ENCODE assay signal across 7 mouse cellular contexts in genomic region chr2:153494293-153494811, GRCm38 (mm10). TPM values are rescaled to one million over a fixed set of nuclear protein-coding genes. Genes with fewer than 3 reads are reported as not detected.
A peak's percentile ranks its signal among the peaks of the same experiment; 100 is the strongest.
DNase-seq lines count a peak whose midpoint lies in the region; ATAC-seq and TF ChIP-seq lines count a peak whose summit lies in the region.

No protein-coding gene starts in this region.

- H3K4me3 ChIP-seq in heart, embryonic 14.5 days (ENCODE audit: control insufficient read depth in 1 of 2, insufficient read depth in 1 of 2, low read depth in 1 of 2, low read length in 2 of 2), result no peak overlapping the region
- H3K4me3 ChIP-seq in liver, embryonic 12.5 days, result peak overlapping the region; percentile 75
- no peak overlapping the region for H3K4me3 ChIP-seq in spleen, adult 2 months (ENCODE audit: extremely low read depth, insufficient read depth, insufficient read length)

- no peaks in the 10 kb centered on the region for H3K9me3 ChIP-seq in heart, embryonic 14.5 days (ENCODE audit: control insufficient read depth, low read length)
- no peaks in the 10 kb centered on the region for H3K9me3 ChIP-seq in liver, embryonic 12.5 days (replicated peaks)

- H3K4me1 ChIP-seq in heart, embryonic 14.5 days (ENCODE audit: control insufficient read depth in 2 of 2, insufficient read depth in 2 of 2, low read length in 2 of 2), result peaks cover 47 to 65% of the 10 kb centered on the region in 2 experiments
- H3K4me1 ChIP-seq in liver, embryonic 12.5 days, result peaks cover 97% of the 10 kb centered on the region
- peaks cover 23% of the 10 kb centered on the region for H3K4me1 ChIP-seq in spleen, adult 2 months (ENCODE audit: control insufficient read depth, insufficient read depth, insufficient read length)

- ATAC-seq in heart, embryonic 14.5 days (ENCODE audit: insufficient number of reproducible peaks, insufficient read depth, low FRiP score, low read depth), result peak; percentile 54
- ATAC-seq in liver, embryonic 12.5 days, result peak; percentile 33

- TF ChIP-seq CTCF in spleen, adult 2 months (IDR thresholded peaks at IDR 0.05; ENCODE audit: extremely low read depth, insufficient read depth, insufficient read length, insufficient replicate concordance), result no peak

- no peaks in the 10 kb centered on the region for H3K27me3 ChIP-seq in heart, embryonic 14.5 days (ENCODE audit: control insufficient read depth, insufficient read depth, low read length)
- no peaks in the 10 kb centered on the region for H3K27me3 ChIP-seq in liver, embryonic 12.5 days (replicated peaks)
- H3K27me3 ChIP-seq in spleen, adult 2 months (ENCODE audit: control insufficient read depth, insufficient read depth, low read length), result peaks cover 4% of the 10 kb centered on the region

- H3K36me3 ChIP-seq in heart, embryonic 14.5 days (ENCODE audit: control insufficient read depth, insufficient read depth, low read length), result no peaks in the 10 kb centered on the region
- H3K36me3 ChIP-seq in liver, embryonic 12.5 days, result no peaks in the 10 kb centered on the region
- H3K36me3 ChIP-seq in spleen, adult 2 months (ENCODE audit: control insufficient read depth, insufficient read depth, low read length), result no peaks in the 10 kb centered on the region

- 6% methylated on average over 9 of the region's 9 CpGs for WGBS in heart, embryonic 14.5 days
- 3% methylated on average over 9 of the region's 9 CpGs for WGBS in liver, embryonic 12.5 days (ENCODE audit: insufficient replicate concordance)
- WGBS in spleen, adult 2 months, result 28% methylated on average over 9 of the region's 9 CpGs

- TF ChIP-seq POLR2A in spleen, adult 2 months (IDR thresholded peaks at IDR 0.05; ENCODE audit: low read depth, low read length), result no peak

- H3K9ac ChIP-seq in heart, embryonic 14.5 days (ENCODE audit: low read length), result peak overlapping the region; percentile 4; the same call in 1 of the 2 replicates
- peak overlapping the region; percentile 95 for H3K9ac ChIP-seq in liver, embryonic 12.5 days

- peak overlapping the region; percentile 96 for H3K4me2 ChIP-seq in heart, embryonic 14.5 days (ENCODE audit: low read length)
- peak overlapping the region; percentile 98 for H3K4me2 ChIP-seq in liver, embryonic 12.5 days

- peak; percentile 81 for DNase-seq in right cerebral cortex, adult 18-20 months
- no peak for DNase-seq in right cerebral cortex, postnatal 4 days
- peak; percentile 82 to 87 for DNase-seq in cerebellum, postnatal 10 days
- no peak for DNase-seq in spleen, adult 2 months (ENCODE audit: low read depth in 1 of 2, low spot score in 2 of 2)
- no peak for DNase-seq in kidney, postnatal 36 days

- H3K27ac ChIP-seq in heart, embryonic 14.5 days (replicated peaks in 1 of 2; ENCODE audit: control insufficient read depth in 1 of 2, insufficient read depth in 1 of 2, low read depth in 2 of 2, low read length in 2 of 2), result peak overlapping the region; percentile 86 to 90
- peak overlapping the region; percentile 100 for H3K27ac ChIP-seq in liver, embryonic 12.5 days
- H3K27ac ChIP-seq in spleen, adult 2 months (ENCODE audit: insufficient read depth, low read length), result peak overlapping the region; percentile 44

RNA-seq across cellular contexts. Expression of gene 4930404H24Rik, which starts 1.8 kb away (rescaled TPM):
- not detected in 2 replicates for polyA plus RNA-seq in heart, embryonic 14.5 days (2014; fragmentation: Nextera tagmentation; extraction: Ambion mirVana)
- polyA plus RNA-seq in liver, embryonic 12.5 days (2016; fragmentation: Nextera tagmentation; extraction: Ambion mirVana), result not detected in 2 replicates
- polyA plus RNA-seq in spleen, adult 2 months (2012; rRNA removed), result not detected in 2 replicates

RNA-seq across cellular contexts. Expression of gene Nol4l, which starts 35.4 kb away (rescaled TPM):
- 10.0 and 12.6 TPM in 2 replicates for polyA plus RNA-seq in heart, embryonic 14.5 days (2014; fragmentation: Nextera tagmentation; extraction: Ambion mirVana)
- polyA plus RNA-seq in liver, embryonic 12.5 days (2016; fragmentation: Nextera tagmentation; extraction: Ambion mirVana), result 9.3 and 9.8 TPM in 2 replicates
- polyA plus RNA-seq in spleen, adult 2 months (2012; rRNA removed), result 2.5 TPM in 2 replicates

Comparison
In these comparisons a context has a peak if more than half of its experiments do, and no peak if none do; other contexts are left out.
1. DNase-seq: peak in right cerebral cortex, adult 18-20 months (single experiment) and cerebellum, postnatal 10 days (2 of 2); none in right cerebral cortex, postnatal 4 days (single experiment), spleen, adult 2 months (0 of 2) and kidney, postnatal 36 days (0 of 2).
2. H3K27ac ChIP-seq: peak in every context shown above with its lines; median percentile 100 in liver, embryonic 12.5 days; 88 in heart, embryonic 14.5 days; 44 in spleen, adult 2 months.